Mouse (Mus musculus): Measurements from ENCODE around the gene Gm42906. TPM values are rescaled to one million over a fixed set of nuclear protein-coding genes. Genes with fewer than 3 reads are reported as not detected.

Gene Gm42906
- total and polyA plus RNA-seq, 3 experiments, result not detected

GRCm38 (mm10) chr5:151187336-151187735, 240.6 kb downstream of the Gm42906 start:
- DNase-seq, result no peak

GRCm38 (mm10) chr5:151185286-151185856, 242.6 kb downstream of the Gm42906 start:
- no peak for DNase-seq

- no peak for DNase-seq
These were observed 244.2 kb downstream of the Gm42906 start for GRCm38 (mm10) chr5:151183656-151184240.

- no peak for DNase-seq
These were observed 246.7 kb downstream of the Gm42906 start for GRCm38 (mm10) chr5:151181288-151181687.

- peak; percentile 62 for DNase-seq
These were observed 247.7 kb downstream of the Gm42906 start for GRCm38 (mm10) chr5:151180176-151180785.

GRCm38 (mm10) chr5:151177171-151177570, 250.8 kb downstream of the Gm42906 start:
- DNase-seq, result no peak

GRCm38 (mm10) chr5:151175897-151176313, 252.1 kb downstream of the Gm42906 start:
- DNase-seq, result no peak

- DNase-seq, result no peak
These were observed 253.2 kb downstream of the Gm42906 start for GRCm38 (mm10) chr5:151174485-151175460.

GRCm38 (mm10) chr5:151173774-151174173, 254.2 kb downstream of the Gm42906 start:
- no peak for DNase-seq

- no peak for DNase-seq
These were observed 257.7 kb downstream of the Gm42906 start for GRCm38 (mm10) chr5:151170168-151170750.

GRCm38 (mm10) chr5:151168191-151168590, 259.8 kb downstream of the Gm42906 start:
- DNase-seq, result no peak

- no peak for DNase-seq
These were observed 260.3 kb downstream of the Gm42906 start for GRCm38 (mm10) chr5:151167641-151168040.

- peak; percentile 36 for DNase-seq
These were observed 261.7 kb downstream of the Gm42906 start for GRCm38 (mm10) chr5:151166266-151166665.

GRCm38 (mm10) chr5:151165381-151166016, 262.5 kb downstream of the Gm42906 start:
- DNase-seq, result no peak

GRCm38 (mm10) chr5:151164815-151165214, 263.1 kb downstream of the Gm42906 start:
- no peak for DNase-seq

GRCm38 (mm10) chr5:151162642-151163041, 265.3 kb downstream of the Gm42906 start:
- no peak for DNase-seq

- no peak for DNase-seq
These were observed 272.7 kb downstream of the Gm42906 start for GRCm38 (mm10) chr5:151155247-151155646.

- DNase-seq, result no peak
These were observed 273.2 kb downstream of the Gm42906 start for GRCm38 (mm10) chr5:151154780-151155179.

GRCm38 (mm10) chr5:151154030-151154429, 273.9 kb downstream of the Gm42906 start:
- DNase-seq, result no peak

- DNase-seq, result no peak
These were observed 276.4 kb downstream of the Gm42906 start for GRCm38 (mm10) chr5:151151549-151151948.

- DNase-seq, result no peak
These were observed 278.5 kb downstream of the Gm42906 start for GRCm38 (mm10) chr5:151149509-151149908.
